Mouse (Mus musculus): ENCODE data around the gene Gm44596.

DNA sequence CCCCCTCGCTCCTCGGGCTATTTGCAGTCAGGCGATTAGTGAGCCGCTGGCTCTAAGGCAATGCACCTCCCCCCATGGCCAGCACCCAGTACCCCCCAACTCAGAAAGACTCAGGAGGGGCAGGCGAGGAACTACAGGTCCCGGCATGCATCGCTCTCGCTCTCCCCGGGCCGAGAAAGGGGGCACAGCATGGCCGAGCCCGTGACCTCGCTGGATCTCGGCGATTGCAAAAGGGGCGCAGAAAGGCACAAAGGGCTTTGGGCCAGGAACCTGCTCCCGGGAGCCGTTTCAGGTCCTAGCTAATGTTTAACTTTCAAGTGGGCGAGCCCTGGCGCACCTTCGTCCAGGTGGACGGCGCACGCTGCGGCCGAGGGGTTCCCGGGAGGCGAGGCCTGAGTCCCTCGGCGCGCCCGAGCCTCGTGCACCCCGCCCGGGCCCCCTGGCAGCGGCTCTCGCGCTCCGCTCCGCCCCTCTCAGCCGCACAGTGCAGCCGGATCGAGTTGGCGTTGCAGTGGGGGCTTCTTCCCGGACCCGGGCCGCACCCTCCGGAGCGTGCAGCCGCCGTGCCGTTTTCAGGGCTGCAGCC, 62.5 kb downstream of the Gm44596 start:
- TF ChIP-seq CTCF (IDR thresholded peaks at IDR 0.05), result no peak
- TF ChIP-seq POLR2A (IDR thresholded peaks at IDR 0.05; ENCODE audit: insufficient read depth, low read depth, low read length), result no peak

Measured in heart, adult 2 months (tissue).